Mouse (Mus musculus): ENCODE measurements at regions not wholly inside any gene's neighbourhood (a gene's known extent, or its start where the extent isn't known, plus 50 kb on each side); places are given as distances from the start of the nearest gene placed in this dataset.

GRCm38 (mm10) chr7:73141167-73141566, 234.1 kb upstream of the Rgma start:
- TF ChIP-seq POLR2A (IDR thresholded peaks at IDR 0.05; ENCODE audit: insufficient read depth, low read length) (no peak), CTCF (IDR thresholded peaks at IDR 0.05; ENCODE audit: low read depth, low read length) (no peak), EP300 (IDR thresholded peaks at IDR 0.05; ENCODE audit: insufficient read depth, low read depth, low read length) (peak; percentile 81; the same call in 1 of the 2 replicates)
